Mouse (Mus musculus): ENCODE data around the gene Macf1. TPM values are rescaled to one million over a fixed set of nuclear protein-coding genes. Genes with fewer than 3 reads are reported as not detected.
A peak's percentile ranks its signal among the peaks of the same experiment; 100 is the strongest.
"Not testable (repeated sequence)": the region's sequence is repeated elsewhere in the genome, so short reads cannot be mapped to it uniquely, and the experiment has no call there.

Macf1 gene
- total RNA-seq, 2 experiments from 2014 or later = 176 to 202 TPM

DNA sequence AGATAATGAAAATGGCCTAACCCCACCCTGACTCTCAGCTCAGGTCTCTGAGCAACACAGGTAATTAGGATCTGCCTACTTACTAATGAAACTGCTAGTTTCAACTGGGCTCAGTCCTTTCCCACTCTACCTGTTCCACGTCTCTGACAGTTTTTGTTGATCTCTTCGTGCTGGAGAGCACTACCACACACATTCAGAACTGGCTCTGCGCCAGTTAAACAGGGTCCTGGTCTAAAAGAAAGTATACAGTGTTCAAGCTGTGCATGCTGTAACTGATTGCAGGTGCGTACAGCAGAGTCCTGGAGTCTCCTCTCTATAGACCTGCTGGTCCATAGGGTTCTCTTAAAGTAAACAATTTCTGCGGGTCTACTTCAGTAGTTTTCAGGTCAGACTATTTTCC is 41.3 kb downstream of the Macf1 start:
- no peak for DNase-seq (ENCODE audit: low spot score in 2 of 2)

DNA sequence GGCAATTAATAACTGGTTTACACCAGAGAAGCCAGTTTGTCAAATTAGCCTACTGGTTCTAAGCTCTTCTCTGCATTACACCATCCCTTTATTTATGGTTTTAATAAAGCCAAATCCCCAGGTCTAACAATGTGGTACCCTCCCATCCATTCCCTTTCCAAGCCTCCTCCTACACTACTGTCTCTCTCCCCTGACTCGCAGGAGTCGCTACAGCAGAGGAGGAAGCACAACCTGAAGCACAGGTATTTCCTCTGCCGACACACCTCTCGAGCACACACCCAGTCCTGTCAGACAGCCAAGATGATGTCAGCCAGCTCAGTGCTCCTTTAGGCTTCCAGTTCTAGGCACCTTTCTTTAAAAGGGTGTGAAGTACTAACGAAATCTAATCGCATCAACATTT is 47.0 kb downstream of the Macf1 start:
- no peak for DNase-seq (ENCODE audit: low spot score in 2 of 2)

DNA sequence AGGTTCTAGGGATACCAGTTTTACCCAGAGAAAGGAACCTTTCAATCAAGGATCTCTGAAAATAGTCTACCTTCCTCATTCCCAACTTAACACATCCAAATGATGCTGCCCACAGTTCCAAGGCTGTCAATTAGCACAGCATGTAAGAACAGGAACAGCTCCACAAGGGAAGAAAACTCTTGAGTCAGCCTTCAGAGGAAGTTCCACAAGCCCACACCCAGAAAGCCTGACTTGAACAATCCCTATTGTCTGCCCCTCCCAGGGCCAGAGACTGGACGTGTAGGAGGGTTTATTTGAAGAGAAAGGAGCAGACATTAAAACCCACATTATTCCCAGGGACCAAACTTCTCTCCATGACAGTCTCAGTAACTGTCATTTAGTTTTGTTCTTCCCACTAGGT is 48.7 kb downstream of the Macf1 start:
- DNase-seq (ENCODE audit: low spot score in 2 of 2) = no peak

DNA sequence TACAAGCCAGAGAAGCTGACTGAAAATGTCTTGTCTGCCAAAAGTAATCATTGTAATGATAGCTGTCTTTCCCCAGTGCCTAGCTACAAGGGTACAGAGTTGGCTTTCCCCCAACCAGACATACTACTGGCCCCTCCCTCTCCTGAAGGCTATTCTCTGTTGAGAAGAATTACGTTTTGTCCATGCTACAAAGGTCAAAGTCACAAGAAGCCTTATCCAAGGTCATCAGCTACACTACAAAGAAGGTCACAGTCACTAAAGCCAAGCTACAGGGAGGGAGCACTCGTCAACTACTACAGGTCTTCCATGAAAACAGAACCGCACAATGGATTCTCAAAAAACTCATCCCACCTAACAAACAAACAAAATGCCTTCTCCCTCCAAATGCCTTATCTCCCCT is 49.7 kb downstream of the Macf1 start:
- no peak for DNase-seq (ENCODE audit: low spot score in 2 of 2)

DNA sequence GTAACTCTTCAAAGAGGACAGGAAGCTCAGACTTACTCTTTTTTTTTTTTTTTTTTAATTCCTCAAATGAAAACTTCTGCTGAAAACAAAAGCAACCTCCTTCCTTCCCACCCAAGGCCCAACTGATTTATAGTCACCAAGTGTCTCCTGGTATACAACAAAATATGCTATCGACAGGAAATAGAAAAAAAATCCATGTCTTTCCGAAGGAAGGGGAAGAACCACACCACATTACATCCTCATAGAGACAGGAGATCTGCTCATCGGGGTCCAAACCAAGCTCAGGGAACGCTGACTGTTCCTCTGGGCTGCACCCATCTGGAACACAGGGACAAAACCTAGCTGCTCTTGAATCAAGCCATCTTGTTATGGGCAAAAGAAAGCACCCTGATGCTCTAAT is 50.3 kb downstream of the Macf1 start:
- DNase-seq (ENCODE audit: low spot score in 2 of 2) = no peak

DNA sequence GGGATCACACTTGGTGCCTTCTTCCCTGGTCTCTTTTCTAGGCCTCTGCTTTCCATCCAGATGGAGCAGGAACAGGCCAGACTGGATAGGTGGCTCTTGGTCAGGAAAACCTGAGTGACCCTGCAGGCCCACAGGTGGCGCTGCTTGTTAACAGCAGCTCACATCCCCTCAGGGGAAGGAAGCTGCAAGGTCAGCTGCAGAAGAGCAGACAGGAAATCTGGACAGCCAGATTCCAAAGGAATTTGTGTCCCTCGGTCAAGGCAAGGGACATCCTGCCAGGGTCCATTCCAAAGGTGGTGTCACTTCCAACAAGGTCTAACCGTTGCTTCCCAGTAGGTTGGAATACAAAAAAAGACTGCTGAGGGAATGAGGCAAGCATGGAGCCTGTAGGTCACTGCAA is 50.8 kb downstream of the Macf1 start:
- DNase-seq (ENCODE audit: low spot score in 2 of 2) = peak; percentile 18 to 57

DNA sequence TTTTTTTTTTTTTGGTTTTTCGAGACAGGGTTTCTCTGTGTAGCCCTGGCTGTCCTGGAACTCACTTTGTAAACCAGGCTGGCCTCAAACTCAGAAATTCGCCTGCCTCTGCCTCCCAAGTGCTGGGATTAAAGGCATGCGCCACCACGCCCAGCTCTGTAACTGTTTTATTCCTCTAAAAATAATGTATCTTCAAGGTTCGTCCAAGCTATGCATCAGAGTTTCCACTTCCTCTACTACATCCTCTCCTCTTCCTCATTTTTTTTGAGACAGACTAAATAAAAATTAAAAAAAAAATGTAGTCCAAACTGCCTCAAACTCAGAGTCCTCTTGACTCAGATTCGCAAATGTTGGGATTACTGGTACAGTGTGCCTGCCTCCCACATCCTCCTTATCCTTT is 52.0 kb downstream of the Macf1 start:
- not testable (repeated sequence) for DNase-seq (ENCODE audit: low spot score in 2 of 2)

DNA sequence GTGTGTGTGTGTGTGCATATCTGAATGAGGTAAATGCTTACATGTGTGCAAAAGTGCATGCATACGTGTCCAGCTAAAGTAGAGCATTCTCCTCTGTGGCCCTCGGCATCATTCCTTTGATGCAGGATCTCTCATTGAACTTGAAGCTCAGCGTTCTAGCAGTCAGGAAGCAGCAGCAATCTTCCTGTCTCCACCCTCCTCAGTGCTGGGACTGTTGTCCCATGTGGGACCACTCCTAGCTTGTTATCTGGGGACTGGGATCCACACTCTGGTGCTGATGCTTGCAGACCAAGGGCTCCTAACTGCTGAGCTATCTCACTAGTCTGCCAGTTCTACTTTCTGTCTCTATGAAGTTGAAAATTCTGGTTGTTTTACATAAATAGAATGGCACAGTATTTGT is 52.5 kb downstream of the Macf1 start:
- DNase-seq (ENCODE audit: low spot score in 2 of 2) = no peak

DNA sequence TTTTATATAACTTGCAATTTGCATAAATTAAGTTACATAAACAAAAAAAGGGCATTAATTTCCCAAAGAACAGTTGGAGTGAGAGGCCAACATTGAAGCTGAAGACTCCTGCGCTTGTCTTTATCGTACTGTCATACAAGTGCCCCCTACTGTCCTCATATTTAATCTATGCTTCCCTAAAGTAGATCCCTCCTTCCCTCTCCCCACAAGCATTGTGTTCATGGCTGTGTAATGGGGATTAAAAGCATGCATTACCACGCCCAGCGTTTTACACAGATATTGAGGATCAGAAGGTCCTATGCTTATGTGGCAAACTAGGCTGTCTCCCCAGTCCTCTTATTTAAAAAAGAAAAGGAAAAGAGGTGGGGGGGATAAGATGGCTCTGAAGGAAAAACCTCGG is 56.5 kb downstream of the Macf1 start:
- no peak for DNase-seq (ENCODE audit: low spot score in 2 of 2)

DNA sequence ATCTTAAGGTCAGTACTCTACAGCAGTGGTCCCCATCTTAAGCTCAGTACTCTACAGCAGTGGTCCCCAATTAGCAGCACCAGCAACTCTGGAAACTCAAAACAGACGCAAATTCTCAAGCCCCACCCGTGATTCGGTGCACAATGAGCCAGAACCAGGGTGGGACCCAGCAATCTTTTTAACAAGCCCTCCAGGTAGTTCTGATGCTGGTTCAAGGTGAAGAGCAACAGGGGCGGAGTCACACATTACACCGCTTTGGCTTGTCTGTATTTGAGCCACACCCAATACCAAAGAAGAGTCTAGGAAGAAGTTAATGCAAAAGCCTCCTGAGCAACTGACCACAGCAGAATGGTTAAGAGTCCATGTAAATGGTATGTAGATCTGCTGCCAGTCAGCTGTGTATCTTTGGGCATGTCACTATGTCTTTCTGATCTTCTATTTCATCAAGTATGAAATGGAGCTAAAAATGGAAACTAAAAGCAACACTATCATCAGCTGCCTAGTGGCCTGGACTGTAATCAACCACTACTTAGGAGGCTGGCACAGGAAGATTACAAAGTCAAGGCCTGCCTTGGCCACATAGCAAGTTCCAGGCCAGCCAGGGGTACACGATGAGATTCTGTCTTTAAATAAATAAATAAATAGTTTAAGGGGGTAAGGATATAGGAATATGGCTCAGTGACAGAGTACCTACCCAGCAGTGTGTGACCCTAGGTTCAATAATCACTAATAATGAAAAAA is 58.7 kb downstream of the Macf1 start:
- no peak for DNase-seq (ENCODE audit: low spot score in 2 of 2)

DNA sequence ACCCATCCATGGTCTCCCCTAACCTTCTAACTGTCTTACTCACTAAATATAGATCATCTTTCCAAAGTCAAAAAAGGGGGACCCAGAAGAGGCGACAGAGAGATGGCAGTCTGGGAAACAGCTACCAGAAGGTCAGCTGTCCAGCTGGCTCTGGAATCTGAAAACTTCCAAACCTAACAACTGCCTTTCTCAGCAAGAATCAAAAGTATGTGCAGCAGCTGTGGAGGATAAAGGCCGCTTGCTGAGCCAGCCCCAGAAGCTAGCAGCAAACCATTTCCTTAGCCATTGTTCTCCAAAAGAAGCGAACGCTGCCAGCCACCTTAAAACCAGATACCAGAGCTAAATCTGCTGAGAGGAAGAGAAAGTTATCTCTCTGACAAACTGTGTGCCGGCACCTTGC is 59.7 kb downstream of the Macf1 start:
- DNase-seq (ENCODE audit: low spot score in 2 of 2) = no peak

DNA sequence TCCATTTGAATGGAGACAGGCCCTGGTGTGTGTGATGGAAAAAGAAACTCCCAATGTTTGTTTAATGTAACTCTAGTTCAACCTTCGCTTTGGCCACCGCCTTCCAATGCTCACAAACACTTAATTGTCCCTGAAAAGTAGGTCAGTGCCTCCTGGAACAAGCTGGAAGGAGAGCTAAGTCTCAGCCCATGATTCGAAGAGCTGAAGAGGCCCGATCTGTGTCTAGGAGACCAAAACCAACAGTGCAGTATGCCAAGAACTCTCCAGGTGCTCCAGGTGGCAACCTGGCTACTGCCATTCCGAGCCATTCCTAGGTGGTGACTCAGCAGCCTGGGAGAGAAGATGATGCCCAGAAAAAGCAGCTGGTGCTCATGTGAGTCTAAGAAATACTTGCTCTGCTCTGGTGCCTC is 60.4 kb downstream of the Macf1 start:
- no peak for DNase-seq (ENCODE audit: low spot score in 2 of 2)

DNA sequence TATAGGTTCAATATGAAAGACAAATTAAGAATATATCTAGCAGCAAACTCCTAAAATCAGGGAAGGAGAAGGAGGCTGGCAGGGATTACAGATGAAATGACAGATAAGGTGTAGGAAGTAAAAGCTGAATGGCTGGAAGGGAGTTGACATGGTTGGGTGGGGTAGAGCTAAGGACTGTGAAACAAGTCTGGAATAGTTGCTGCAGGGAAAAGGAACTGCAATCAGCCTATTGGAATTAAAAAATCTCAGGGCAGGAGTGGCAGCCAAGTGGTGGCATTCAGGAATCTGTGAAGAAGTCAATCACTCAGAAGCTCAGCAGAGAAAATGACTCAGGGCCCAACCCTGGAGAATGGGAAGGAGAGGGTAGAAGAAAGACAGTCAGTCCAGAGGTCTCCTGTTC is 62.4 kb downstream of the Macf1 start:
- no peak for DNase-seq (ENCODE audit: low spot score in 2 of 2)

DNA sequence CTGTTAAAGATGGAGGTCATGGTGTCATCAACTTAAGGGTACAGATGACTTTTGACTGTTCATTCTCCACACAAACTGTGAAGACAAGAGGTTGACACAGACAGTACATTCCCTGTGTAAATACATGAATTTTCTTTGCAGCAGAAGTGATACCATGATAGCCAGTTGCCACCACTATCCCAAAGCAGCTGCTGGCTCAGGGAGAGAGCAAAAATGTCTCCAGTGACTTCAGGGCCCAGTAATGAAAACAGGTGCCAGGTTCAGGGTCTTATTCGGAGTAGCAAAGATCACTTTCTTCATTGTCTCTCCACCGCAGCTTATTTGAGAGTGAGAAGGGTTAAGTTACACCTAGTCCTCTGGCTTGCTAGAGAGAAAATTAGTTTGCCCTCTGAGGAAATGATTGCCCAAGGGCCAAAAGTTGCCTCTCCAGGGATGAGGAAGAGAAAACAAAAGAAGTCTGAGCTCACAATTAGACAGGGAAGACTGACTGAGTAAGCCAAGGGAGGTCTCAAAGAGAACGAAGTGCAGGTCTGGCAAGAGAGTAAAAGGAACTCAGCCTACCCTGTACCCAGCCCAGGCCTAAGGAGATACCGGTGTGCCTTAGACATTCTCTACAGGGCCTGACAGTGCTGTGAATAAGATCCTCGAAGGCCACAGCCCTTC is 66.3 kb downstream of the Macf1 start:
- no peak for DNase-seq (ENCODE audit: low spot score in 2 of 2)

DNA sequence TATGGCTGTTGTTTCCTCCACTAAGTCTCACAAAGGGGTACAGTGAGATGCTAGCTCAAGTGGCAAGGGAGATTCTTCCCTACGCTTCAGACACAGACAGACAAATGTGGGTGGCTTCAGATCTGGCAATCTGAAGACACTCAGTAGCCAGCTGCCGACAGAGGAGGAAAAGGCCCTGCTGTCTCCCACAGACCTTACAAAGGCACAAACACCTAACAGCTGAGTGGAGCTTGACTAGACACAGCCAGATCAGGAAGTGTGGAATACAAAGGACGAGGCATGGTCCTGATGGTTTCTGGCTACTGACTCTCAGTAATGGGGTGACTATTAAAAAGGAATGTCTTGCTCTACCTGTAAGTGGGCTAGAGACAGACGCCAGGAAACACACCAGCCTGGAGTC is 67.2 kb downstream of the Macf1 start:
- no peak for DNase-seq (ENCODE audit: low spot score in 2 of 2)

DNA sequence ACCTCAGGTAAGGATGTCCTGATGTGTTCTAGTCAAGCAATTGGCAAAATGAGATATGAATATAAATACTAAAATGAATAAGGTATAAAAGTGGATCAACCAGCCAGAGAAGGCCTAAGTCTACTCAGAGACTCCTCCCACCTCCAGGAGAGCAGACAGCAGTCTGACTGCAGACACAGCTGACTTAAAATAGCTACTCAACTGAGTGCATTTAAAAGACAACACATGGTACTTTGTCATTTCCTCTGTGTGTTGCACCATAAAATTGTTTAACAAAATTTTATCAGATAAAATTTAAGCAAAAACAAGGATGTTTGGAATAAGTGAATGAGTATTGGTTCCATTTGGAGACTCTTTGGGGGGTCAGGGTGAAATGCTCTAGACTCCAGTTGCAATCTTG is 67.7 kb downstream of the Macf1 start:
- DNase-seq (ENCODE audit: low spot score in 2 of 2) = no peak

DNA sequence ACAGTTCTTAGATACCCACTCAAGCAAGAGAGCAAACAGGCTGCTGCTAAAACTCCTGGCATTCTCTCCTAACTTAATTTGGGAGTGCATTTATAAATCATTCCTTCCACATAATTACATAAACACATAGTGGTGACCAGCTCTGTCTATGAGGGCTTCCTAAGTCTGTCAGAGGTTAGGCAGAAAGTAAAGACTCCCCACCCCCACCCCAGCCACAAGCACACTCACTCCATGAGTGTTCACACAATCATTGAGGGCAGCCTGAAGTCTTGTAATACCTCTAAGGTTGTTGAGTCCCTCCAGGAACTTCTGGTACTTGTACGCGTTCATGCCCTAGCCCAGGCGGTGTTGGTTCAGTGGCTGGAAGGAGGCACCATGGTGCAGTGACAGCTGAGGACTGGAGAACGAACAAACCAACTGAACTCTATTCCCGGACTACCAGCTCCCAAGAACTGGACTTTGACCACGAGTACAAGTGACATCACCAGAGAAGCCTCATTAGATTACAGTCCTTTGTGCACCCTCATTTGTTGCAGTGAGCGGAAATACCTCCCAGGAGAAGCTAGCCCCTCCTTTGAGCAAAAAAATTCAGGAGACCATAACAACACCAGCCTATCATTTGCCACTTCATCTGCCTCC is 70.7 kb downstream of the Macf1 start:
- DNase-seq (ENCODE audit: low spot score in 2 of 2) = no peak

DNA sequence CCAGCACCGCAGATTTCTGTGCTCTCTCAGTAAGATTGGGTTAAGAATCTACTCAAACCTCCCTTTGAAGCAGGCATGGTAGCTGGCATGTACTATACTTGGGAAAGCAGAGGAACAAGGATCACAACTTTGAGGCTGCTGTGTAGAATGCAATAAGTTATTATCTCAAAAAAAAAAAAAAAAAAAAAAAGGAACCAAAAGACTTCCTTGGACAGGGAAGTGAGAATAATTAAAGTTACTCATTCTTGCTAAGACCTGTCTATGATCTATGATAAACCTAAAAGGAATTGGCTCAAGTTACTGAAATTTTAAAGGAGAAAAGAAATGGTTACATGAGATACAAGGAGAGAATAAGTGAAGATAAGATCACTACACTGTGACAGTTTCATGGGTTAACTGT is 72.2 kb downstream of the Macf1 start:
- no peak for DNase-seq (ENCODE audit: low spot score in 2 of 2)

DNA sequence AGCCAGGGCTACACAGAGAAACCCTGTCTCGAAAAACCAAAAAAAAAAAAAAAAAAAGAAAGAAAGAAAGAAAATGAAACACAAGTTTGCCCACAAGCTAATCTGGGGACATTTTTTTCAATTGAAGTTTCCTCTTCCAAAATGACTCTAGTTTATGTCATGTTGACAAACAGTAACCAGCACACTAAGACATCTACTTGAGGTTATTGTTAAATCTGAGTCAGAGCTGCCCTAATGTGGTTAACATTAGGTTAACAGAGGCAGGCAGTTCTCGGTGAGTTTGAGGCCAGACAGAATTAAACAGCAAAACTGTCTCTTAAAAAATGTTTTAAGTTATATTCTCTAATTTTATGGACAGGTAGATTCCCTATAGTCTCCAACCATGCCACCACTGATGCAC is 72.9 kb downstream of the Macf1 start:
- no peak for DNase-seq (ENCODE audit: low spot score in 2 of 2)

DNA sequence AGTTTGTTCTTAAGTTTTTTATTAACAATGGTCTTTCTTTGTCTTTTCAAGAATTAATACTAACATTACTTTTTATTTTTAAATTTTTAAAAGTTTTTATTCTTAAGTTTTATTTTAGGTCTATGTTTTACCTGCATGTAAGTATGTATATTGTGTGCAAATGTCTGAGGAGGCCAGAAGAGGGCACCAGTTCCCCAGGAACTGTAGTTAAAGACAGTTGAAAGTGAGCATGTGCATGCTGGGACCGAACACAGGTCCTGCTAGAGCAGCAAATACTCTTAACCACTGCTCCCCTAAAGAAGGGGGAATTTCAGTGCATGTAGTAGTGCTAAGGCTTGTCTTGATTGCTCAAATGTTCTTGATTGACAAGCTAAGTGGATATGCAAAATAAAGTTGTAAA is 77.0 kb downstream of the Macf1 start:
- no peak for DNase-seq (ENCODE audit: low spot score in 2 of 2)

DNA sequence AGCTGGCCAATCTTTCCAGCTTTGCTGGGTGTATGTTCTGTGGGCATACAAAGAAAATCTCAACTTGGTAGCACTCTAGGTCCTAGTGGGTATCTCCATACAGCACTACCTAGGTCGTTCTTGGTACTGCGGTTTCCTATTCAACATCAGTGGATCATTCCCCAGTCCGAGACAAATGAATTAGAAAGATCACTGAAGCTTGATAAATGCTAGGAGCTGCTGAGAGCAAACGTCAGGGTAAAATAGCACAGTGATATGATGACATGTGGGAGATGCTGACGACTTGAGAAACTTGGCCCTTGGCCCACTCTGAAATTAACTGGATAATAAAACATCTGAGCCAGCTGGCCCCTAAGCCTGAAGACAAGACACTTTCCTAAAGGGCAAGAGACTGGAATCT is 78.2 kb downstream of the Macf1 start:
- DNase-seq (ENCODE audit: low spot score in 2 of 2) = no peak

DNA sequence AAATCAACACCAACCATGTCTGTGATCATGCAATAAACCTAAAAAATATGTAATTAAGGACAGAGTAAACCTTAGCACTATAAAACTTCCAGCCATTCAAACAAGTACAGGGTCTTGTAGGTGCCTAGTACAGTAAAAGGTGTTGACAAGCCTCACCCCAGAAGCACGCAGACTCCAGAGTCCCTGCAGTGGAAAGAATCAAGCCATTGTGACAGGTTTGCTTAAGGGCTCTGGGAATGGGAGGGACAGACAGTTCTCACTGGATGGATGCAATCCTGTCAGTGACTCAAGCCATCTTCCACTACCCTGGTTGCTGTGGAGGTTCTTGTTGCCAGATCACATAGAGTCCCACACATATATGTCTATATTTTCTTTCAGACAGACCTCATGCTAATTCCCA is 78.9 kb downstream of the Macf1 start:
- DNase-seq (ENCODE audit: low spot score in 2 of 2) = no peak

All from adrenal gland, postnatal 4 days (tissue).